Mouse (Mus musculus) left cerebral cortex, postnatal 4 days (tissue): Measurements from ENCODE around the gene Gm49721. TPM values are rescaled to one million over a fixed set of nuclear protein-coding genes. Genes with fewer than 3 reads are reported as not detected.
"Not testable (repeated sequence)": the region's sequence is repeated elsewhere in the genome, so short reads cannot be mapped to it uniquely, and the experiment has no call there.

Experiments
- DNase-seq: peaks from one replicate; pipeline ENCODE4 v3.0.0-alpha.2; 2022
- intact Hi-C: fragments of 180-260 bp; cut with DNase I; formaldehyde crosslinking; loops from one replicate; pipeline ENCODE4 v1.15.1; 2025
- total RNA-seq, 2 experiments: library from RNA; stranded (reverse); gene quantifications; 2 replicates each; pipeline ENCODE4 v1.2.3; 2021

Gene Gm49721
- total RNA-seq, 2 experiments from 2014 or later = 0.32 TPM; not detected in 1

- DNase-seq, intact Hi-C loops: not testable (repeated sequence)
Observed at GRCm38 (mm10) chr17:6979380-6979779, 676 bp downstream of the Gm49721 start.

DNA sequence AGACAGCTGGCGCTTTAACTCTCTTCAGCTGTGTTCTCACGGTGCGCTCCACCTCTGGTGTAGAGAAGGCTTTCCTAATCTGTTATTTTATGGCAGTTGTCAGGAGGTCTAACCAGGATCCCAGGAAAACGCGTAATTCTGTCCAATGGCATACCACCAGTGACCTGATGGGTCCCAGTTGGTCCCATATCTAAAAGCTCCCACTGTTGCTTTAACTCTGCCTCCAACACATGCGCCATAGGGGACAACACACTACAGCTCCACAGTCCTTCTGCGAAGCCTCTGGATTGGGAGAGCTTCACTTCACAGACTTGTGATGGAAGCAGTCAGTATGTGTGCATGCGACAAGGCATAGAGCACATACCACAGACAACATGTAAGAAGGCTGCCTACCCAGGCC lies 1.4 kb downstream of the Gm49721 start:
- DNase-seq, intact Hi-C loops: not testable (repeated sequence)

- intact Hi-C loops = not testable (repeated sequence)
Observed at GRCm38 (mm10) chr17:6986118-6986517, 7.4 kb downstream of the Gm49721 start.

GRCm38 (mm10) chr17:6995504-6995903 lies 16.8 kb downstream of the Gm49721 start:
- DNase-seq, intact Hi-C loops: not testable (repeated sequence)

More at GRCm38 (mm10) chr17:6986118-6986517, 7.4 kb downstream of the Gm49721 start:
- not testable (repeated sequence) for DNase-seq

DNA sequence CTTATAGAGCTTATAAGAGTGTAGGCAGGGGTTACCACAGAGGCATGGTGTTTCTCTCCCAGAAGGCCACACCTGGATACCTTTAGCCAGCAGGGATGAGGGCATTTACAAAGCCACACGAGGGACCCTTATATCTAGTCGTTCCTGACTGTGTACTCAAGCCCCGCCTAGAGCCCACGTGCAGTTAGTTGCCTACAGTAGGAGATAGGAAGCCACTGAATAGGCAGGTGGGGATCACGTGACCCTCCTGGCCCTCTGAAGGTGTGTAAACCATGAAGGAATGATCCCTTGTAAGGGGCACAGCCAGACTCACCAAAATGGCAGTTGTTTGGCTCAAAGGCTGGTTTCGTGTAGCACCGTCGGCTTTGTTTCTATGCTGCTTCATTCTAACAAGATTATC lies 18.1 kb downstream of the Gm49721 start:
- intact Hi-C loops = not testable (repeated sequence)

DNA sequence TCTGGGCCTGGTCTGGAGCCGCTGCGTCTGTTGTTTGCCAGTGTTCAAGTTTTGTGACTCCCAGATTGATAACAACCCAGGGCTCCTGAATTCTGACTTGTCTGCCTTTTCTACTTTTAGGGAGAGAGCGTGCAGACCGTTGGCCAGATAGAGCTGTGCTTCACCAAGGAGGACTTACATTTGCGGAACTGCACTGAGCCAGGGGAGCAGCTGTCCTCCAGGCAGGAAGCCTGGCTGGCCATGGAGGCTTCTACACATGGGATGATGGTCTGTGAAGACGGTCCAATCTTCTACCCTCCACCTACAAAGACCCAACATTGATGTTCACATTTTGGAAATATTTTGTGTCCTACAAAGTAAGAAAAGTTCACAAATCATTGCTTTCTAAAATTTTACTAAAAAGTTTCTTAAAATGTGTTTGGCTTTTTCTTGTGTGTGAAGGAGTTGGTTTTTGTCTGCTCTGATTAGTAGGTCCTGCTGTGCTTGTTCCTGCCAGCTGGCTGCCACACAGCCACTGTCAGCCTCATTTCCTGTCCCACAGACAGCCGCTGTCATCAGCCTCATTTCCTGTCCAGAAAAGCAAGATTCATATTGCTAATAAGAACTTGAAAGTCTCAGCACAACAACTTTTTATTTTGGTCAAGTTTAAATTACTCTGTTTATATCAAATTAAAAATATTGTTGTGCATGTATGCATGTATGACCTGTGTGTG lies 19.2 kb downstream of the Gm49721 start:
- intact Hi-C loops, DNase-seq: not testable (repeated sequence)

More for the DNA sequence above, 18.1 kb downstream of the Gm49721 start:
- not testable (repeated sequence) for DNase-seq

GRCm38 (mm10) chr17:7001790-7002585 lies 23.3 kb downstream of the Gm49721 start:
- DNase-seq, intact Hi-C loops: not testable (repeated sequence)

- DNase-seq, intact Hi-C loops: not testable (repeated sequence)
Observed at GRCm38 (mm10) chr17:7003392-7003791, 24.7 kb downstream of the Gm49721 start.

DNA sequence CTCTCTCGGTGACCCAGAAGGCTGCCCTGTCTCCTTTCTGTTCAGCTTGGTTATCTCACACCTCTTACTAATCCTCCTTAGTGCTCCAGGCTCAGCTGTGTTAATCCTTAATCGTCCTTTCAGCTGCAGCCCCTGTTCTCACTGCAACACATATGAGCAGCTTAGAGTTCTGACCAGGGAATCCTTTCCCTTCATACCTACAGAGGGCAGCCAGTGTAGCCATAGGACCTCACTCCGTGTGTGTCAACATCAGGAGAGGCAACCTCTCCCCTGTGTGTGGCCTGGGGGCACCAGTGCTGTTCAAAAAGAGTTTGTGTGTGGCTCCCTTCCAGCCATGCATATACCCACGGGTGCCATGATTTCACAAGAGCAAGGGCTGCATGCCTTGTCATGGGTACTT lies 26.9 kb downstream of the Gm49721 start:
- DNase-seq, intact Hi-C loops: not testable (repeated sequence)

DNA sequence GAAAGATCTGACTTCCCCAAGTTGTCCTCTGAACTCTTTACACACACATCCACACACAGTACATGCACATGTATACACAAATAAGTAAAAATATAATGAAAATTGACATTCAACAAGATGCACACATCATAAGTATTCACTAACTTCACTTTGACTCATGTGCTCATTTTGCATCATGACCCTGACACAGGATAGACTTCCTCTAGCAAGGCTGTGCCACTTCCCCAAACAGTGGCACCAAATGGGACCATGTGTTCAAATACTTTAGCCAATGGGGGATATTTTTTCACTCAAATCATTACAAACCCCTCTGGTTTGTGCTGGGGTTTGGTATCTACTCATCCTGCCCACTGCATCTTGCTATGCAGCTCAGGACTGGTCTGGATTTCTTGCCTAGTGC lies 30.2 kb downstream of the Gm49721 start:
- intact Hi-C loops, DNase-seq: not testable (repeated sequence)

GRCm38 (mm10) chr17:7009440-7009839 lies 30.7 kb downstream of the Gm49721 start:
- intact Hi-C loops, DNase-seq: not testable (repeated sequence)

DNA sequence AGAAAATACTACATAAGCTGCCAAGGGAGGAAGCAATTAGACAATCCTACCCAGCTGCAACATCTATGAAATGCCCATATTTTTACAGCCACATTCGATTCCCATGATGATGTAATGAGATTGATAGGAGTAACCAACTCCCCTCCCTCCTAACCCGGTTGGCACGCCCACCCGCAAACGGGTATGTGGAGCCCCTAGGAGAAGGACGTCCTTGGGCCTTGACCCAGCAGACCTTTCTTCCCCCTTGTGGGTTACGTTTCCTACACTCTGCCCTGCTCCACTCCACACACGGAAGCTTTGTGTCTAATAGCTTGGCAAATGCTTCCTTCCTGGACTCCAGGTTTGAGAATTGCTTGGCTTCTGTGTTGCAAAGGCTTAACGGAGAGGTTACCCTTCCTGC lies 31.2 kb downstream of the Gm49721 start:
- intact Hi-C loops, DNase-seq: not testable (repeated sequence)

DNA sequence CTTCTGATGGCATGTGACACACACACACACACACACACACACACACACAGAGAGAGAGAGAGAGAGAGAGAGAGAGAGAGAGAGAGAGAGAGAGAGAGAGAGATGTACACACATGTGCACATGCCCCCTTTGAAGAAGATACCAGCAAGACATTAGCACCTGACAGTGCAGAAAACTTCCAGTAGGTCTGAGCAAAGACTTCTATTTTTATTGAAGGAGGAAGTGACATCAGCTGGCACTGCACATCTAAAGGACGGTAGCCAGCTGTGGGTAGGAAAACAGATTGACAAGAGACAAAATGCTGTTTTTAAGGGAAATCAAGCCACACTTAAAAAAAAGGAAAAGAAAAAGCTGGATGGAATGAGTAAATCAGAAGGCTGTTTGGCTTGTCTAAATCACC lies 35.5 kb downstream of the Gm49721 start:
- intact Hi-C loops, DNase-seq: not testable (repeated sequence)

- intact Hi-C loops = not testable (repeated sequence)
- peak; percentile 20 for DNase-seq
Observed at GRCm38 (mm10) chr17:7025257-7025656, 46.6 kb downstream of the Gm49721 start, which contains the start of gene Gm1604a. TSS of gene Gm1604a (plus strand) at chr17:7025568.

DNA sequence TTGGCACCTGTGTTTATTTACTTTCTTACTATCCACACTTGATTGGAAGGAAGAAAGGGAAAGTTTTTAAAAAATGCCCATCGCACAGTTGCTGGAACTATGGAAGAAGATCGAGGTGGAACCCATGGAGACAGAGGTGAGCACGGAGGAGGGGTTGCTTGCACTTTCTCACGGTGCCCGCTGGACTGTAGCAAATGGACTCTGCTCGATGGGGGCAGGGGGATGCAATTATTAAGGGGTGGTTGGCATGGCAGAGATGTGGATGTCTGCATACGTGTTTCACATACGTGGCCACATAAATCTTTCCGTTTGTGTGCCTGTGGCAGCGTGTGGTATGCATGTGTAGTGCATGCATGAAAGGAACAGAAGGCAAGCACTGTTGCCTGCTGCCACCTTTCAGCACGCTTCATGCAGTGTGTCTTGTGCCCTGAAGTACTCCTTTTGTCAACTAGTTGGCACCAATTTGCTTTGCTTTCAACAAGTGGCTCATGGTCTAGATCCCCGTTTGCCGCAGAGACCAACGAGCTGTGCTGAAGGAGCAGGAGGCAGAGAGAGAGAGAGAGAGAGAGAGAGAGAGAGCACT lies 47.2 kb downstream of the Gm49721 start:
- intact Hi-C loops, DNase-seq: not testable (repeated sequence)

- DNase-seq, intact Hi-C loops: not testable (repeated sequence)
Observed at GRCm38 (mm10) chr17:7030204-7030603, 51.5 kb downstream of the Gm49721 start.

DNA sequence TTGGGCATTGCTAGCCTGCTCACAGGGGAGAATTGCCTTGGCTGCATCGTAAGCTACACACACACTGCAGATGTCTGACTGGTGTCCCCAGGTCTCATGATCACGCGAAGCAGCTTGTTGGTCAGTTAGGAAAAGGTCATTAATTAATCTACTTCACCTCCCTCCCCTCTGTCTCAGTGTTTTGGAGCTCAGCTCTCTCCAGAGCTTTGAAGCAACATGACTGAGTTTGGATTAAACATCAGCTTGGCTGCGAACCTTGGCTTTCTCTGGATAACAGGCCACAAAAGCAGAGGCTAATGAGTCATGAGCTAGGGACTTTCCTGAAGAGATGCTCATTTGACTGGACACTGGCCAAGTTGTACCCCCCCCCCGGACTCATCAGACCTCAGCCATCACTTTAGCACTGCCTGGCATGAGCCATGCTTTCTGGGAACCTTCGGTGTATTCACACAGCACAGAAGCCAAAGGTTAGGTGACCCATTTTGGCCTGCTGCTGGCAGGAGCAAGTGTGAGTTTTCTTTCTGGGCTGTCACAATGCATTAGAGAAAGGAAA lies 52.0 kb downstream of the Gm49721 start:
- intact Hi-C loops, DNase-seq: not testable (repeated sequence)

GRCm38 (mm10) chr17:7033192-7034166 lies 54.8 kb downstream of the Gm49721 start:
- DNase-seq, intact Hi-C loops: not testable (repeated sequence)

DNA sequence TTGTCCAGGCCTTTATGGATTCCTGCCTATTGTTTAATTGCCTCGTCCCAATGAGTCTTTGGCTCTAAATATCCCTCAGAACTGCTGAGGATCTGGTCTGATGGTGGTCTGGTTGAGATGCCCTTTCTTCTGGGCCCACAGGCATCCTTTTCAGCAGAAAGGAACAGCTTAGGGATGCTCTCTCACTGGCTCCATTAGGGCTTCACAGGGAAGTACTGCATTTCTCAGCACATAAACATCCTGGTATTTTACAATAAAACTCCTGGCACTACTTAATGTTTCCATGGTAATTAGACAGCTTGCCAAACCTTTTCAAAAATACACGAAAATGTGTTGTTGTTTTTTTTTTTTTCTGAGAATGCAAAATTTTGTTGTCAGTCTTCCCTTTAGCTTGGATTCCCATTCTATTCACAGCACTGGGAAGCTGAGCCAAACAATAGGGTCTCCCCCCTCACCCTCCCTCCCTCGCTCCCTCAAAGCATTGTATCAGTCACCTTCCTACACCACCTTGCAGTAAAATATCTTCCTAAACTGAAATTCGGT lies 90.4 kb downstream of the Gm49721 start:
- DNase-seq, intact Hi-C loops: not testable (repeated sequence)
